Mouse (Mus musculus) liver, embryonic 14.5 days (tissue): ENCODE data around the gene Pkmyt1.

Experiments
- CTCF ChIP-seq: IDR thresholded peaks from 2 replicates; pipeline ENCODE4 v1.5.1; 2016; ENCODE audit warnings: antibody characterized with exemption, low read depth, control low read depth
- EP300 ChIP-seq: IDR thresholded peaks from 2 replicates; pipeline ENCODE4 v1.6.1; 2016; ENCODE audit warnings: antibody characterized with exemption, low read depth

DNA sequence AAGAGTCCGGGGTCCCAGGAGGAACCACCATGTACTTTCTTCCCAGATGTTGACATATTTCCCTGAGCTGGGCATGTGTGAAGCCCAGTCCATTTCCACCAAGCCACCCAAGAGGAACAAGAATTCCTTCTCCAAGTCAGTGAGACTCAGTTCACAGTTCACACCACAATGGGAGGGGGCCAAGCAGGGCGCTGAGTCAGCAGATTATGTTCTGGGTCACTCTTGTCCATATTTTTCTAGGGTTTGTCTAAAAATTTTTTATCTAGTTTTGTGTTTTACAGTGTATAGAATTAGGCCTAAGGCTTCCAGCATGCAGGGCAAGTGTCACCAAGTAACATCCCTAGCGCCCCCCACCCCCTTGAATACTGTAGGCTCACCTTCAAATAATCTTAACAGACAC is 35.0 kb downstream of the Pkmyt1 start:
- TF ChIP-seq CTCF (no peak), EP300 (no peak)
